Mouse (Mus musculus) kidney, adult 11 months (tissue): ENCODE results near the gene Atg16l2.

Experiments used
- DNase-seq: peaks from one replicate; pipeline ENCODE4 v3.0.0; 2022

Gene Atg16l2

DNA sequence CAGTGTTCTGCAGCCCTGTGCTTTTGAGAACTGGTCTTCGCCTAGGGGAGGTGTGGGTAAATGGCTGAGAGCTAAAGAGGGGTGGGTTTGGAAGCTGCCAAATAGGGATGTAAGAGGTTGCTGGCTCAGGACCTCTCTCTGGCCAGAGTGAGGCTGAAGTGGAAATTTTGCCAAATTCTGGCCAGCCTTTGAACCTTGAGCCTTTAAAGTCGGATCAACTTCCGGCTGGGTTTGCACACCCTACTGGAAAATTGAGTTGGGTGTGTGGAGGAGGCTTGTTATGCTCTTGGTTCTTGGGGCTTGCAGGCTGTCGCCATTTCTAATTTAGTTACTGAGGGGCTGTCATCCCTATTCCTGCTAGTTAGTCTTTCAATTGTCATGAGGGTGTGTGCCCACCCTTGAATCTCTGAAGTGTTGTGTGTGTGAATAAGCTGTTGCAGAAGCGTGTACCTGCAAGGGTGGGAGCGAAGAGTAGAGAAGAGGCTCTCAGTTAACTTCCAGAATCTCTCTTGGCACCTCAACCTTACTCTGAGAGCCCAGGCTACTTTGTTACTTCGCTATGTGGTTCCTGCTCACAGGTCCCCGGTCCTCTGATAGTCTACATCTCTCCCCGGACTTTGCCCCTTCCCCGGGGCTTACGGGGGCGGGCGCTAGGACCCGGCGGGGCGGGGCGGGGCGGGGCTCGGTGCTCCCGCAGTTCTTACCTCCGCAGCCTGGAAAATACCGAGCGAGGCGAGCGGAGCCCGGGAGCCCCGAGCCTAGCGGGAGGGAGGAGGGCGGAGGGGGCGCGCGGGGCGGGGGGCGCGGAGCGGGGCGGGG, 18.6 kb upstream of the Atg16l2 start:
- DNase-seq = peak; percentile 82

DNA sequence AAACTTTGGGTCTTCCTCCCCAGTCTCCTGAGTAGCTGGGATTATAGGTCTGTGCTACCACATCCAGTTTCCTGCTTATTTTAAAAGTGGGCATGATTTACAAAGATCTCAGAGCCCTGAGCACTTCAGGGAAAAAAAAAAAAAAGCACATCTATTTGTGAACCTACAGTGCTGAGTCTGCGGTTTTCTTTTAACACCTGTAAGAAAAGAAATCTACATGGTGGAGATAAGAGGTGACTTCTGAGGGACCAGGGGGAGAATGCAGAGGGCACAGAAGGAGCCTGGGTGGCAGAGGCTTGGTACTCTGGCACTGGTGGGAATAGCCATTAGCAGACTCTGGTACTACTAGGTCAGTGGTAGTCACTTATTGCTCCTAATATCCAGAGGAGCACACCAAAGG, 17.7 kb upstream of the Atg16l2 start:
- DNase-seq = no peak

DNA sequence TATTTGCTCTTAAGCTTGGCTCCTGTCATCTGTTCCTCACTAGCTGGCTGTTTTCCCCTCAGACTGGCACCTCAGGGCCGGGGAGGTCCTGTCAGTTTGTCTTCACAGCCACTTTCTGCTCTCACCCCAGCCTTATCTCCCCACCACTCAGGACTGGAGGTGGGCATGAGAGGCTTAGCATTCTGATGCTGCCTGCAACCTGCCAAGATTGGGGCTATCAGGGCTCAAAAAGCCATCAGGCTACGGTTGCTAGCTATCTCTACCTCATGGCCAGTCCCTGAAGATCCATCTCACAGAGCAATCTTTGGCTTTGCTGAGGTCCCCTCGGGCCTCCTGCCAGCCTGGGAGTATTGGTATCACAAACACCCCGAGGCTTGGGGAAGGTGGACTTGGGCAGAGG, 16.8 kb upstream of the Atg16l2 start:
- no peak for DNase-seq

DNA sequence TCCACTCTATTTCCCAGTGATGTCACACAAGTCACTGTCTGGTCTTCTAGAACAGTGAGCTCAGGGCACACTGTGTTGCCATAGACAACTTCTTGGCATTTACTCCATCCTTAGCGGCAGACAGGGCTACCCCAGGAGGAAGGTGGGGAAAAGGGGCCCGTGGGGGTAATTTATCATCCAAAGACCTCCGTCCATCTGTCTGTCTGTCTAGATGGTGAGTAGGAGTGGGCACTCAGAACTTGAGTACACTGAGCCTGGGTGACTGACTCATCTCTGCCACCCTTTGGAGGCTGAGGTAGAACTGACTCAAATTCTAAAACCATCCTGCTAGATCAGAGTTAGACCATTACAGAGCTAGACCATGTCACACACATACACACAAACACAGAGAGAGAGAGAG, 15.0 kb upstream of the Atg16l2 start, which contains the start of gene Stard10:
Stard10 (plus strand) TSS at position 73 of the 400 bp plus-strand sequence.
- no peak for DNase-seq

DNA sequence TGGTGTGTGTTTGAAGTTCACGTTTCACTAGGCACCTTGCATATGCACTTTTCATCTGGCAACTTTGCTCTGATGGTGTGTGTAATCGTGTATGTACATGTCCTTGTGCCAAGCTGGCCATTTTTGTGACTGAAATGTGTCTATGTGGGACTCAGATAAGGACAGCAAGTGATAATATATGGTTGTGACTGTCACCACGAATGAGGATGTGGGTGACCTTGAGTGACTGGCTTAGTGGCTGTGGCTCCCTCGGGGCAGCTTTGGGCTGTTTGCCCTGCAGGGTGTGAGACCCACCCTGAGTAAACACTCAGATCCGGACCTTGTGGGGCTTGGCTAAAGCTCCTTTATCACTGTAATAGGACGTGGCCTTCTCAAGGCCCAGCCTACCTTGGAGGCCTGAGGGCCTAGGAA, 14.5 kb upstream of the Atg16l2 start:
- DNase-seq = no peak

DNA sequence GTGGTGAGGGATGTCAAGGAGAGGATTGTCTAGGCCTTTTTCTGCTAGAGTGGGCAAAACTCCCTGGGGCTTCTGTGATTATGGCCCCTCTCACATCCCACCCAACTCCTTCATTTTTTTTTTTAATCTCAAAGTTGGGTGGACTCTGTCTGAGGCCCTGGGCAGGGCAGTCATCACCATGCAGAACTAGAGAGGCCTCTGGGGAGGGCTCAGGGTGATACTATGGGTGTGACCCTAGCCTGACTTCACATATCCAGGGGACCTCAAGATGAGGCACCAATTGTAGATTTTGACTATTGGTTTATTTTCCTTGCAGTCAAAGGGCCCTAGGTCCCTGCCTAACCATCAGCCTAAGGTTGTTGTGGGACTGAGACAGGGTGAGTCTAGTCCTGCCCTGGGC, 13.6 kb upstream of the Atg16l2 start:
- no peak for DNase-seq

DNA sequence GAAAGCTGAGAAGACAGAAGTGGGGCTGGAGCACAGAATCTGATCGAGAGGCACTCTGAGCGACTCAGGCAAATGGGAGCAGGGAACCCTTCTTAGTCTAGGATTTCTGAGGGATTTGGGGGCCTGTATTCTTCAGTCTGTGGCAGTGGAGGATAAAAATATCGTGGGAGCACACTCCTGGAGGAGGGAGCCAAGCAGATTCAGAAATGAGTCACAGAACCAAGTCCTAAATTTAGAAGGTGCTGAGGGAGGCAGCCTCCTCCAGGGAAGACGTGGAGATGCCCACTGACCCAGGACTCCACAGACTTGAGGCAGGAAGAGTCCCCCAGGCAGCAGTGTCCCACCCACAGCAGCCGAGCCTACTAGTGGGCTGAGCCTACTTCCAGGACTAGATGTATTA, 12.3 kb upstream of the Atg16l2 start:
- DNase-seq = no peak

DNA sequence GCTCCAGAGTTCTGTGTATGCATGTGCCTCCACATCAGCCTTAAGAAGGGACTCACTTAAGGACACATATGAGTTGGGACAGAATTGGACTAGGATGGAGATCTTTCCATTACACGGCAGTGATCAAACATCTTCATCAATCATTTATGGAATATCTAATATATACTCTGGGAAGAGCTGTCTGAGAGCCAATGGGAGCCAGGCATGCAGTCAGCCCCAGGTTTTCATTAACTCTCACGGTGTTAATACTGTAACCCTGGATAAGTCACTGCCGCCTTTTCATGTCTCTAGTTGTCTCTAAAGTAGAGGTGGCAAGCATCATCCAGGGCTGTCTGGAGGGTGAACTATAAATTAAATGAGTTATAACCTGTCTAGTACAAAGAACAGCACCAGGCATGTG, 11.0 kb upstream of the Atg16l2 start:
- DNase-seq = peak; percentile 54

DNA sequence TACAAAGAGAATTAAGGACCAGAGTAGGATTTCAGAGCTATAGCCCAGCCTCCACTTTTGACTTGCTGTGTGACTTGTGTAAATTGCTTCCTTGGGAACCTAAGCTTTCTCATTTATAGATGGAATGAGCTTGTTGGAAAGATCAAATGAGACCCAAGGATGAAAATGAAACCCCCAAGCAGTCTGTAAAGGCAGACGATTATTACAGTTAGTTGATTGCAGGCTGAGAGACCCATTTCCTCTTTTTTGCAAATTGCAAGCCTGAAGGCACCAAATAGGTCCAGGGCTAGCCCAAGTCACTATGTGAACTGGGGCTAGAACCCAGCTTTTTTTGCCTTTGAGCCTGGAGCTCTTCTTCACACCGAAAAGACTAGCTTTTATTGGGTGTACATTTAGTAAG, 9.0 kb upstream of the Atg16l2 start:
- no peak for DNase-seq

DNA sequence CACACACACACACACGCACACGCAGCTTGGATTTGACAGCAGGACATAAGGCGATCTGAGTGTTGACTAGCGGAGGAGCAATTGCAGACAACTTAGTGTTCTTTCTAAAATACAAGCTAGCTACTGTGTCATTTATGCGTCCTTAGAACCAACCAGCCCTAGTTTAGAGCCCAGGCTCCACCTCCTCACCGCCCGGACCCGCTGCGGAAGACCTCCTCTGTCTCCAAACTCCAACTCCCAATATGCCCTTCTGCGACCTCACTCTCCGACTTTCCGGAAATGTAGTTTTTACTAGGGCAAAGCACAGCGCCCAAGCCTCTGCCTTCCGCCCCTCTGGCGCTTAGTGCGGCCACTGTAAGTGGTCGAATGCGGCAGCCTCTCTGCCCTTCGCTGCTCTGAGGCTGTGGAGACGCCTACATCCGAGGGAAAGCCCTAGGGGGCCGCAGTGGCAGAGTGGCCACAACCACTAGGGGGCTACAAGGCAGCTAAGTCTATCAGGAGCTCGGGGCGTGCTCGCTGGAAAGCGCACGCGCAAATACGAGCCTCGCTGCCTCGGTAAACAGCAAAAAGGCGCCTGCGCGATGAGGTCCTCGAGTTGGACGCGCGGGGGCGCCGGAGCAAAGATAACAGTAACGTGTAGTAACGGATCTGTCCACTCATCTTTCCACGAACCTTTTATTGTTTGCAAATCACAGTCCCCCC, 8.4 kb upstream of the Atg16l2 start:
- DNase-seq = peak; percentile 99

DNA sequence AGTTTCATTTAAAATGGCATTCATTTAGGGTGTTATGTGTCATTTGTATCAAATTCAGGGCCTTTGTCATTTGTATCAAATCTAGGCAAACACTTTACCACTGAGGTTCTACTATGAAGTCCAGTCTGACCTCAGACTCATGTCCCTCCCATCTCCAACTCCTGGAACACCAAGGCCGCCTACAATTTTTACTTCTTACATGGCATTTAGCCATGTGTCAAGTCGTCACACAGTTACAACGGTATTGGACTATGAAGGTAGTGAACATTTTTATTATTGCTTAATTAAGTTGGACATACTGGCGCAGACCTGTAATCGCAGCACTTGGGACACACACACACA, 7.9 kb upstream of the Atg16l2 start:
- DNase-seq = no peak

DNA sequence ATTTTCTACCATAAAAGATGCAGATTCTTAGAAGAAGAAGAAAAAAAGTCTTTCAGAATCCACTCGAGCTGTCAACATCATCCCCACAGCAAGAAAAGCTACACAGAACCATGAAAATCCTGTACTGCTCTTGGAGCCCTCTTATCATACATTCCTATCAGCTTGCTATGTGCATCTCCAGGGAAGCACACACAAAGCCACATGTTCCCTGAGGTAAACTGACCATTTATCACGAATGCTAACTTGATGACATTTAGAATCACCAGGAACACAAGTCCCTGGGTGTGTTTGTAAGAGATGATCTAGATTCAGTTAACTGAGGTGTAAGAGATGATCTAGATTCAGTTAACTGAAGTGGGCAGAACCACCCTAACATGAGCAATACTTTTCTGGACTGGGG, 4.8 kb upstream of the Atg16l2 start:
- DNase-seq = no peak

DNA sequence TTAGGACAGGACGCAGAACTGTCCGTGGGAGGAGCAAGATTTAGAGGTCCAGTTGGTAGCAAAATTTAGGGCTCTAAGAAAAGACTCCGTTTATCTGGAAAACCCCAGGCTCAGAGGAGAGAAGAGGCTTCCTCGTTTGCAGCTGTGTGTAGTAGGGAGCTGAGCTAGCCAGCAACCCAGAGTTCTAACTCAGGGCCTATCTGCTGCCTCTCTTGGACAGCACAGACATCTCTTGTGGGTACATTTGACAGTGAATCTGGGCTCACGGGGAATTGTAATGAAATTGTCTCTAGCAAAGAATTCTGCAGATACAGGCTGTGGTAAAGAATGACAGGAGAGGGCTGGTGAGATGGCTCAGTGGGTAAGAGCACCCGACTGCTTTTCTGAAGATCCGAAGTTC, 640 bp upstream of the Atg16l2 start:
- DNase-seq = no peak

DNA sequence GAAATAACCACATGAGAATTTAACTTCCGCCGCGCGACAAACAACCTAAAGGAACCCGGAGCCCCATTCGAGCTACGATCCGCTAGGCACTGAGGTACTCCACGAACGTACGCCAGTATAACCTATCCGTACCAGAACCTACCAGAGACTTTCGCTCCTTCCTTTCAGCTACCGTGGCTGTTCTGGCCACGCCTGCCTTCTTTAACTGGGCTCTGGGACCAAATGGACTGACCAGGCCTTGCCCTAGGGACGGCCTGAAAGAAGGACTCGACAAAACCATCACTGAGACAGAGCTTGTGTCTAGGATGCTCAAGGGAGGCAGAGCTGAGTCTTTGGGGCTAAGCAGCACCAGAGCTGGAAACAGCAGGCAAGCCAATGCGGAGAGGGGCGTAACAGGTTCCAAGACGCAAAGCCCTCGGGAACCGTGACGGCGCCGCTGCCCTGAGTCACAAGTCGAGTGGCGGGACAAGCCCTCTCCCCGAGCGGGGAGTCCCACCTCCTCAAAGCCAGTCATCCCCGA, 630 bp downstream of the Atg16l2 start:
- DNase-seq = no peak

DNA sequence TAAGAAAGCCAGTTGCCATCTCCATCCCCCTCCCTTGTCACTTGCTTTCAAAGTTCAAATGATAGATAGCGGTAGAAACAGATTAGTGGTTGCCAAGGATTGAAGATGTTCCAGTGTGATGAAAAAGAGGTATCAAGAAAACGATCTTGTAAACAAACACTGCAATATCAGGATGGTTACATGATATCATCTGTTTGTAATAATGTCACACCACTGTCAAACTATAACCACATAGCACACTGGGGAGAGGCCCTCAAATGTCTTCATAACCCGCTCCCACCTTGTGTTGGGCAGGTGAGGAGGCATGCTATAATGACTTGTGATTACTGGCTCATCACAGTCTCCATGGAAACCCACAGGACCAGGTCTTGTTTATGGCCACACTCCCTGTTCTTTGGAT, 3.7 kb downstream of the Atg16l2 start:
- DNase-seq = no peak

DNA sequence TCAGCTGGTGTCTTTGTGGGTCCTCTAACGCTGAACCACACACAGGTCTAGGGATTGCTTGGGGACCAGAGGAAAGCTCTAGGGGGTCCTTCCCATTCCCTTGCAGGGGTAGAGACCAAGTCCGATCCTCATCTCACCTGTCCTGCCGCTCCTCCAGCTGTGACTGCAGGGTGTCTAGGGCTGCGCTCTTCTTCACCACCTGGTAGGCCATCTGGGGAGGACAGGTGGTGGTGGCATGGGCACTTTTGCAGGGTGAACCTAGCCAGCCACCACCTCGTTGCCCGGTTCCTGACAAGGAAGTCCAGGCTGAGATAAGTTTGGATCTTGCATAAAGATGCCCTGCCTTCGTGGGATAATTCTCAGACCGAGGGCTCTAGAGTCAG, 5.0 kb downstream of the Atg16l2 start:
- no peak for DNase-seq

DNA sequence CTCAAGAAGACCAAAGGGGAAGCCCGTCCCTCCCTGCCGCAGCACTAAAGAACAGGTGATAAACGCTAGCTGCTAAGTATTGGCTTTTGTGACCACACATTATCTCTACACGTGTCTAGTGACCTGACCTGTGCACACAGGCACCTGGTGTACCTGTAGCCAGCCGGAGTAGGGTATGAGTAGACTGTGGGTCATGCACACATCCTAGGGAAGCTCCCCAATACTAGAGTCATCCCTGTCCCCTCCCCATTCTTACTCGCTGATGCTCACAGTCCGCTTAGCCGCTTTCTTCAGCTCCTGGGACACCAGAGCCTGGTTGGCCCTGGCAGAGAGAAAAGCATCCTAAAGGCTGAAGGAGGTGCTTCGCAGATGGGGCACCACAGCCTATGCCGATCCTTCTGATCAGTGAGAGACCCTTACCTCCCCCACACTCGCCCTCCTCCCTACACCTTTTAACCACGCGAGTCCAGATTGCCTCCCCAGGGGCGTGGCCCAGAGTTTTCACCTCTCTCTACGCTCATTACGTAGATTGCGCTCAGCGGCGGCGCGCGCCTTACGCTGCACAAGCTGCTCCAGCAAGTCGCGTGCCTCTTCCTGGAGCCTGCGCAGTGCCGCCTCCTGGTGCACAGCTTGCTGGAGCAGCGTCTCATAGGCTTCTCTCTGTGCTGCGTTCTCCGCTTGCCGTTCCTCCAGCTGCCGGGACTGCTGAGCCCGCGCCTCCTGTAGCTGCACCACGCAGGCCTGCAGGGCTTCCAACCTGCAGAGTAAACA, 5.6 kb downstream of the Atg16l2 start:
- peak; percentile 70 for DNase-seq

DNA sequence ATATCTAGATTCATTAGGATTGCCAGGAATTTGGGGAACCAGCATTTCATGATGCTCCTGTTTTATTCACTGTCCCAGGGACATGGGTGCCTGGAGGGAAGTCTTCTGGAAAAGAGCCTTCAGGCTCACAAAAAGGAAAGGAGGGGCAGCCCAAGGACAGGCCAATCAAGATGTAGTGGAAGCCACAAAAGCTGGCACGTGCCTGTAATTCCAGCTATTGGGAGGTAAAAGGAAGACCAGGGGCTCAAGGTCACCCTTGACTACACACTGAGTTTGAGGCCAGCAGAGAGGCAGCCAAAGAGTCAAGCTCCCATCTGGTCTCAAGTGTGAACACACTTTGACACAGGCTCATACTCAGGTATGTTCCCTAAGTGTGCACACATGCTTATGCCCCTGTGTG, 6.6 kb downstream of the Atg16l2 start:
- no peak for DNase-seq

DNA sequence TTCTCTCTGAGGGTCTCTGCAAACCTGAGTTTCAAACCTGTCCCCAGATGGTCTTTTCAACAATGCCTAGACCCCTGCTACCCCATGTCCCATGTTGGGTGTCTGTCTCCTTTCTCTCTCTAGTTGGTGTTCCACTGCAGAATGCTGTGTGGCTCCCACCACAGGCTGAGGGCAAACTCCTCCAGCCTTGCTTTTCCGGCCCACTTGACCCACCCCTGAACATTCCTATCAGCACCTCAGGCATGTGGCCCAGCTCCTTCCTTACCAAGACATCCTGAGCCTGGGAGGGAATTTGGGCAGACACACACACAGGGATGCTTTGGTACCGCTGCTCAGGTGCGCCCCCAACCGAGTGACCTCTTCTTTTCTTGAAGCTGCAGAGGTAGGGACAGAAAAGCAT, 8.4 kb downstream of the Atg16l2 start:
- no peak for DNase-seq

DNA sequence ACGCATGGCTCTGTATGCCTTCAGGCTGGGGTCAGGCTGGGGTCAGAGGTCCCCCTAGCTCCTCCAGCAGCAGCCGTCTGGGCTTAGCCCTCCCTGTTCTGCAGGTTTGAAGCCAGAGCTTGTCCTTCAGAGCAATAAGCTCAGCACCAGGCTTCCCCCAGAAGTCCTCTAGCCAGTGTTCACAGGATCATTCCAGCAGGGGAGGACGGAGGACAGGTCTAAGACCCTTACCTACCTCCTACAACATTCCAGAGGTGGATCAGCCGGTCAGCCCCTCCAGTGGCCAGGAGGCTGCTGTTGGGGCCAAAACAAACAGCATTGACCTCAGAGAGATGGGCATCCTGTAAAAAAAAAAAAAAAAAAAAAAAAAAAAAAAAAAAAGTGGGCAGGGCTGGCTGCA, 8.9 kb downstream of the Atg16l2 start:
- no peak for DNase-seq

DNA sequence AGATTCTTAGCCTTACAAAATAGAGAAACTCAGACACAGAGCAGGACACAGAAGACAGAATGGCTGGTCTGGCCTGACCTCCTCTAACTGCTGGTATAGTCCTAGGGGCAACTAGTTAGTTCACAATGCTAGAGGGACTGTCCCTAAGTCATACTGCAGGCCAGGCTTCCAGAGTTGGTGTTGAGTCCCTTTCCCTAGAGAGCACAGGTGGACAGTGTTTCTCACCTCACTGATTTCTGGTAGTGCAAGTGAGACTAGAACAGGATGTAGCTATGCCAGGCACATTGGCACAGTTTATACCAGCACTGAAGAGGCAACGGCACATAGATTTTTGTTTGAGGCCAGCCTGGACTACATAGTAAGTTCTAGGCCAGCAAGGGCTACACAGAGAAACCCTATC, 9.4 kb downstream of the Atg16l2 start:
- no peak for DNase-seq

DNA sequence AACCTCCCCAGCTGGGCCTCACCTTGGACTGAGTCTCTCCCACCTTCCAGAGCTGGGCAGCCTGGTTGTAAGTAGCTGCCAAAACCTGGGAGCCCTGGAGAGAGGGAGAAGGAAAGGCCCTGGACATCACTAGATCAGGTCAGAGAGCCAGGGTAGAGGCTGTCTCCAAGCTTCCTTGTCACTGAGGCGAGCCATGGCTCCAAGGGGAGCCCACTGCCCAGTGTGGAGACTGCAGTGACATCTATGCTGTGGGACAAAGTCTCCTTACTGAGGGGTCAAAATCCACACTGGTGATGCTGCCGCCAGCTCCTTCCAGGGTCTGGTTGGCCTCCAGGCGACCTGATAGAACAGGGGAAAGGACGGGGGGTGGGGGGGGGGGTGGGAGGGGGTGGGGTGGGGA, 10.0 kb downstream of the Atg16l2 start:
- DNase-seq = no peak

DNA sequence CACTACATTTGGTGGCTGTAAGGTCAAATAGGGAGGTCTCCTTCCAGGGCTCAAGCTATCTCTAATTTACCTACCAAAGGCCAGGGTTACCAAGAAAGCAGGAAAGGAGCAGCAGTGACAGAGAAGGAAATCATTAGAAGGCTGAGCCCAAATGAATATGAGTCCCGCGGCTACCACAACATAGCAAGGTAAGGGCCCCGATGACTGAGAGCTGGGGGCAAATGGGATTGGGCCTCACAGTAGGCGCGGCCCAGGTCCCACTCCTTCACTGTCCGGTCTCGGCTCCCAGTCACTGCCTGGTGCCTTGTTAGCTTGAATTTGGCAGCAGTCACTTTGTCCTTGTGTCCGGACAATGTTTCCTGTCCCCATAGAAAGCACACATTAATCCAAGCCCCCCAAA, 10.4 kb downstream of the Atg16l2 start:
- DNase-seq = no peak

DNA sequence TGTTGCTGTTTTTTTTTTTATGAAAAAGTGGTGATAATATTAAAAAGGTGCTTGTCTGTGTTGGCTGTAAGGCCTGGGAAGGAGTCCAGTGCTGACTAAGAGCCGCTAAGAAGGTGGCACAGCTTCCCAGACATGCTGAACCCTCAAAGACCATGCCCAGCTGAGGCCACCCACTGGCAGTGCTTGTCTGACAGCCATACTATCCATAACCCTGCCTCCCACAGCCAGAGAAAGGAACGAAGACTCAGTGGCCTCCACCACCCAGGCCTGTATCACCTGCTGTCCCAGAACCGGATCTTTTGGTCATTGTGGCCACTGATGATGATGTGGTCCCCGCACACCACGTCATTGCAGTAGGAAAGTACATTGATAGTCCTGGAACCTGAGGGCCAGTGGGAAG, 10.8 kb downstream of the Atg16l2 start:
- DNase-seq = no peak
